Mouse (Mus musculus) liver, adult 2 months (tissue): ENCODE data around the gene Taf1a.

ENCODE experiments used
- CTCF ChIP-seq: fragments of 200-500 bp; IDR thresholded peaks from 2 replicates; pipeline ENCODE4 v1.5.1; 2011; ENCODE audit warnings: low read depth, low read length, control low read depth
- POLR2A ChIP-seq: fragments of 200-500 bp; IDR thresholded peaks from 2 replicates; pipeline ENCODE4 v1.6.1; 2011; ENCODE audit warnings: low read length, control low read depth; ENCODE audit not compliant: insufficient read depth; ENCODE audit errors: extremely low read depth

GRCm38 (mm10) chr1:183453066-183453465 lies 64.3 kb downstream of the Taf1a start:
- TF ChIP-seq POLR2A (no peak), CTCF (no peak)
